Mouse (Mus musculus) layer of hippocampus, adult 2 months (tissue): ENCODE results near the gene Aar2. TPM values are rescaled to one million over a fixed set of nuclear protein-coding genes. Genes with fewer than 3 reads are reported as not detected.
A peak's percentile ranks its signal among the peaks of the same experiment; 100 is the strongest.

Source experiments
- DNase-seq, 2 experiments: peaks; one replicate each; pipeline ENCODE4 v3.0.0; 2022; ENCODE audit warnings: low spot score in 2 of 2
- H3K27ac ChIP-seq: fragments of 200-600 bp; 2 replicates; pipeline ENCODE4 v1.8.1; 2022
- H3K4me3 ChIP-seq: fragments of 200-600 bp; 2 replicates; pipeline ENCODE4 v1.8.1; 2022; ENCODE audit warnings: mild to moderate bottlenecking
- CTCF ChIP-seq: fragments of 200-600 bp; conservative IDR thresholded peaks from 2 replicates; pipeline ENCODE4 v1.8.1; 2022; ENCODE audit warnings: antibody characterized with exemption, mild to moderate bottlenecking, moderate library complexity
- total RNA-seq, 2 experiments: library from RNA; stranded (reverse); gene quantifications; 2 replicates each; pipeline ENCODE4 v1.2.3; 2021

Aar2 gene
- total RNA-seq, 2 experiments from 2014 or later: 35.6 to 39.0 TPM

GRCm38 (mm10) chr2:156614661-156615654, 67.6 kb downstream of the Aar2 start:
- Histone ChIP-seq H3K27ac (peak overlapping the region; percentile 98; the same call in 1 of the 2 replicates), H3K4me3 (peak overlapping the region; percentile 91)
- TF ChIP-seq CTCF: no peak
- DNase-seq: no peak

GRCm38 (mm10) chr2:156616513-156616912, 69.1 kb downstream of the Aar2 start:
- peak; percentile 60 for TF ChIP-seq CTCF
- Histone ChIP-seq H3K27ac (peak overlapping the region; percentile 59; the same call in 1 of the 2 replicates), H3K4me3 (no peak overlapping the region; the same call in 1 of the 2 replicates)
- no peak for DNase-seq

GRCm38 (mm10) chr2:156617536-156617935, 70.2 kb downstream of the Aar2 start:
- no peak for TF ChIP-seq CTCF
- Histone ChIP-seq H3K27ac (peak overlapping the region; percentile 59), H3K4me3 (peak overlapping the region; percentile 31; the same call in 1 of the 2 replicates)
- peak; percentile 78 to 87 for DNase-seq

Other genes with a start within 250 kb of the Aar2 start
- gene Cnbd2, start 235.3 kb upstream of the Aar2 start, total RNA-seq: 1 to 10 TPM; 5.1 to 5.4 TPM
- 10 to 100 TPM; 86.5 to 97.6 TPM for gene Scand1, start 234.9 kb upstream of the Aar2 start, total RNA-seq
- 100 to 1,000 TPM; 340 to 347 TPM for gene Epb41l1, start 126.7 kb upstream of the Aar2 start, total RNA-seq
- 100 to 1,000 TPM; 194 to 198 TPM for gene Dlgap4, start 66.1 kb downstream of the Aar2 start, total RNA-seq
- 10 to 100 TPM; 14.3 to 18.6 TPM for gene Myl9, start 227.8 kb downstream of the Aar2 start, total RNA-seq